Mouse (Mus musculus): Measurements from ENCODE around the gene Tnfsf11. TPM values are rescaled to one million over a fixed set of nuclear protein-coding genes. Genes with fewer than 3 reads are reported as not detected.
A peak's percentile ranks its signal among the peaks of the same experiment; 100 is the strongest.

Tnfsf11 gene
- 0.13 and 0.33 TPM in 2 replicates for polyA plus RNA-seq (2016; fragmentation: Nextera tagmentation; extraction: Ambion mirVana)

- Histone ChIP-seq H3K36me3 (no peaks in the 10 kb centered on the region), H3K4me2 (replicated peaks) (peak within 1 kb of the TSS; percentile 70), H3K9ac (replicated peaks) (peak within 1 kb of the TSS; percentile 33; the same call in 1 of the 2 replicates), H3K9me3 (no peaks in the 10 kb centered on the region), H3K4me1 (peaks cover 7% of the 10 kb centered on the region), H3K27me3 (peaks cover 41% of the 10 kb centered on the region), H3K4me3 (peak within 1 kb of the TSS; percentile 43), H3K27ac (replicated peaks) (no peak within 1 kb of the TSS)
- 2% methylated on average over 43 of the region's 51 CpGs for WGBS
- peak; percentile 63 for ATAC-seq (ENCODE audit: low FRiP score, low read depth)
Observed at GRCm38 (mm10) chr14:78307286-78308237, at the start of gene Tnfsf11. Tnfsf11 (minus strand) TSS chr14:78308043.

- H3K4me2 ChIP-seq (replicated peaks) = no peak overlapping the region
- no peak for ATAC-seq (ENCODE audit: low FRiP score, low read depth)
- H3K9me3 ChIP-seq = no peaks in the 10 kb centered on the region
- no peak overlapping the region for H3K4me3 ChIP-seq
- H3K36me3 ChIP-seq = no peaks in the 10 kb centered on the region
- WGBS = 70% methylated on average over 8 of the region's 8 CpGs
- no peaks in the 10 kb centered on the region for H3K4me1 ChIP-seq
- H3K27me3 ChIP-seq = no peaks in the 10 kb centered on the region
- H3K27ac ChIP-seq (replicated peaks) = no peak overlapping the region
- H3K9ac ChIP-seq (replicated peaks) = no peak overlapping the region
Observed at GRCm38 (mm10) chr14:78356764-78357163, 48.9 kb upstream of the Tnfsf11 start.

DNA sequence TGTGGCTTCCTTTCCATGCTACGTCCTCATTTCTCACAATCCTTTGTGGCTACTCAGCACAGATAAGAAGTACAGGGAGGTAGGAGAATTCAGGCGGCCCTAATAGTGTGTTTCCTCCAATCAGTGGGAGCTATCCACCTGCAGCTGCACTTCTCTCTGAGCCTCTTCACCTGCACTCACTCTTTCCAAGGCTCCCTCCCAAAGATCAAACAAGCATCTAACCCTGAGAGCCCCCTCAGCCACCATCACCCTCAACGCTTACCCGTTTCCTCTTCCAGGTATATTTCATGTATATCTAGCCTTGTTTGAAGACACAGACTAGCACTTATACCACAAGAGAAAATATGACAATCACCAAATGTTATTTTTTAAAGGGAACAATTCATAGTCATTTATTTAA, 47.5 kb upstream of the Tnfsf11 start:
- H3K4me1 ChIP-seq = no peaks in the 10 kb centered on the region
- H3K4me3 ChIP-seq = no peak overlapping the region
- no peak overlapping the region for H3K27ac ChIP-seq (replicated peaks)
- no peaks in the 10 kb centered on the region for H3K36me3 ChIP-seq
- no peak overlapping the region for H3K9ac ChIP-seq (replicated peaks)
- no peaks in the 10 kb centered on the region for H3K9me3 ChIP-seq
- H3K27me3 ChIP-seq = no peaks in the 10 kb centered on the region
- WGBS = 83% methylated on average over 4 of the region's 4 CpGs
- ATAC-seq (ENCODE audit: low FRiP score, low read depth) = no peak
- no peak overlapping the region for H3K4me2 ChIP-seq (replicated peaks)

DNA sequence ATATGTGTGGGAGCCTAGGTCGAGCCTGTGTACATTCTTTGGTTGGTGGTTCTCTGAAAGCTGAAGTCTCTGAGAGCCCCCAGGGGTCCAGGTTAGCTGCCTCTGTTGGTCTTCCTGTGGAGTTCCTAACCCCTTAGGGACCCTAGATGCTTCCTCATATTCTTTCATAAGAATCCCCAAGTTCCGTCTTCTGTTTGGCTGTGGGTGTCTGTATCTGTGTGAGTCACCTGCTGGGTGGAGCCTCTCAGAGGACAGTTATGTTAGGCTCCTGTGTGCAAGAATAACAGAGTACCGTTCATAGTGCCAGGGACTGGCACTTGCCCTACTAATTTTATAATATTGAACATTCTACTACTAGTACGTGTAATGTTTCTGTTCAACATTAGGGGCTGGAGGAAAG, 45.0 kb upstream of the Tnfsf11 start:
- no peak overlapping the region for H3K4me3 ChIP-seq
- H3K9ac ChIP-seq (replicated peaks) = no peak overlapping the region
- no peak for ATAC-seq (ENCODE audit: low FRiP score, low read depth)
- no peaks in the 10 kb centered on the region for H3K36me3 ChIP-seq
- H3K4me2 ChIP-seq (replicated peaks) = no peak overlapping the region
- no peaks in the 10 kb centered on the region for H3K27me3 ChIP-seq
- no peaks in the 10 kb centered on the region for H3K4me1 ChIP-seq
- no peaks in the 10 kb centered on the region for H3K9me3 ChIP-seq
- no peak overlapping the region for H3K27ac ChIP-seq (replicated peaks)
- 86% methylated on average over 4 of the region's 4 CpGs for WGBS

DNA sequence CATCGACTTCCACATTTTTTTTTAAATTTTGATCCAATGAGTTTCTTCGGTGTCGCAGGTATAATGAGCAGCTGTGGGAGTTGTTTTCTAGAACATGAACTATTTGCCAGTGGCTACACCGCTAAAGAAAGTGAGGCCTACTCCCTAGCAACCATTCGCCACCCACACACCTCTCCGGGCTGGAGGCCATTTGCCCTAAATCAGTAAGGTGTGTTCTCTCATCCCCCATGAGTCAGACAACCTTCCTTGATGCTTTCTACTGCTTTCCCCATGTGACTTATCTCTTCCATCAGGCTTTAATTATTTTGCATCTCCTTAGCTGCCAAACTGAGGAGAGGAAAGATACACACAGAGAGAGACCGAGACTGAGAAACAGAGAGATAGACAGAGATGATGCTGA, 43.7 kb upstream of the Tnfsf11 start:
- 91% methylated on average over 7 of the region's 7 CpGs for WGBS

DNA sequence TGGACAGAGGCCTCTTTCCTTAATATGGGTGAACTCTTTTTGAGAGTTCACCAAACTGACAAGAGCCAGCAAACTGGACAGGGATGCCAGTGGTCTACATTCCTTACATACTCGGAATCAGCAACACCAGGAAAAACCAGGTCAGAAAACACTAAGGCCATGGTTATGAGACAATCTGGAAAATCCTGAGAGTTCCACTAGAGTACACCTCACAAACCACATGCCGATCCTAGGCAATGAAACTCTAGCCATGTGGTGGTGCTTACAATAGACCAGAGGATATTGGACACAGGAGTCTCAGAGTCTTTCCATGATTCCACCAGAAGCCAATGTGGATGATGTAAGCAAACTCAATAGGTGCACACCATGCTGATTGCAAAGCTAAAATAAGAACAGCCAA, 39.9 kb upstream of the Tnfsf11 start:
- no peak overlapping the region for H3K4me3 ChIP-seq
- H3K36me3 ChIP-seq = no peaks in the 10 kb centered on the region
- no peaks in the 10 kb centered on the region for H3K4me1 ChIP-seq
- H3K9ac ChIP-seq (replicated peaks) = no peak overlapping the region
- no peaks in the 10 kb centered on the region for H3K27me3 ChIP-seq
- ATAC-seq (ENCODE audit: low FRiP score, low read depth) = no peak
- 85% methylated on average over 2 of the region's 2 CpGs for WGBS
- H3K27ac ChIP-seq (replicated peaks) = no peak overlapping the region
- no peaks in the 10 kb centered on the region for H3K9me3 ChIP-seq
- H3K4me2 ChIP-seq (replicated peaks) = no peak overlapping the region

More for the DNA sequence above, 43.7 kb upstream of the Tnfsf11 start:
- Histone ChIP-seq H3K27ac (replicated peaks) (no peak overlapping the region), H3K9ac (replicated peaks) (no peak overlapping the region), H3K4me3 (no peak overlapping the region), H3K4me2 (replicated peaks) (no peak overlapping the region), H3K9me3 (no peaks in the 10 kb centered on the region), H3K36me3 (no peaks in the 10 kb centered on the region), H3K4me1 (no peaks in the 10 kb centered on the region), H3K27me3 (no peaks in the 10 kb centered on the region)
- no peak for ATAC-seq (ENCODE audit: low FRiP score, low read depth)

DNA sequence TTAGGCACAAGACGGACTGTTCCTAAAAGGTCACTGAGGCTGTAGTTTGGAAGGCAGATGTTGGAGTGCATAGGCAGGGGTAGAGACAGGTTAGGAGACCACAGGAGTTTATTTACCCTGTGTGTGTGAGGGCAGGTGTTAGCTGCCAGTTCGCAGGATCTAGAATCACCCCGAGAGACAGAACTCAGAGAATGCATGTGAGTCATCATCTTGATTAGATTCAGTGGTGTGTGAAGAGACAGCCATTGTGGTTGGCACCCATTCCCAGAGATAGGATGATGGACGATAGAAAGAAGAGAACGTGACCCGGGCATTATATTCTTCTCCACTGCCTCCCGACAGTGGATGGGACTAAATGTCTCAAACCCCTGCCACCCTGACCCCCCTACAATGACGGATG, 35.2 kb upstream of the Tnfsf11 start:
- ATAC-seq (ENCODE audit: low FRiP score, low read depth) = no peak
- Histone ChIP-seq H3K36me3 (no peaks in the 10 kb centered on the region), H3K4me2 (replicated peaks) (no peak overlapping the region), H3K9ac (replicated peaks) (no peak overlapping the region), H3K4me1 (no peaks in the 10 kb centered on the region), H3K27ac (replicated peaks) (no peak overlapping the region), H3K4me3 (no peak overlapping the region), H3K27me3 (no peaks in the 10 kb centered on the region), H3K9me3 (no peaks in the 10 kb centered on the region)
- WGBS = 82% methylated on average over 8 of the region's 8 CpGs

DNA sequence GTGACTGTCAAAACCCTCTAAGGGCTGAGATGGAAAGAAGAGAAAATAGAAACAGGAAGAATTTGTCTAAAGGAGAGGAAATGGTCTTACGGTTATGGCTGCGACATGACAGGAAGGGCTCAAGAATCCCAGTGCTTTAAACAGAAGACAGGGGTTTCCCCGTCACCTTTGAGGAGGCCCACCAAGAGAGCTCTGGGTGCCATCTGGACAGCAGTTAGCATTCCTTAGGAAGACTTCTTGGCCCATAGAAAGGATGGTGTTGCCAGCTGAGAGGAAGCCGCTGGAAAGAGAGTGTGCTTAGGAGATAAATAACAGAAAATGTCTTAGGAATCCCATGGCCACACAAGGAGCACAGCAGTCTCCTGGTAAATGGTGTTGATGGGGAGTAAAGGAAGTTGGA, 34.3 kb upstream of the Tnfsf11 start:
- H3K4me3 ChIP-seq = no peak overlapping the region
- H3K9me3 ChIP-seq = no peaks in the 10 kb centered on the region
- H3K27me3 ChIP-seq = no peaks in the 10 kb centered on the region
- H3K4me2 ChIP-seq (replicated peaks) = no peak overlapping the region
- 87% methylated on average over 4 of the region's 4 CpGs for WGBS
- ATAC-seq (ENCODE audit: low FRiP score, low read depth) = no peak
- no peak overlapping the region for H3K9ac ChIP-seq (replicated peaks)
- no peaks in the 10 kb centered on the region for H3K4me1 ChIP-seq
- H3K27ac ChIP-seq (replicated peaks) = no peak overlapping the region
- no peaks in the 10 kb centered on the region for H3K36me3 ChIP-seq

DNA sequence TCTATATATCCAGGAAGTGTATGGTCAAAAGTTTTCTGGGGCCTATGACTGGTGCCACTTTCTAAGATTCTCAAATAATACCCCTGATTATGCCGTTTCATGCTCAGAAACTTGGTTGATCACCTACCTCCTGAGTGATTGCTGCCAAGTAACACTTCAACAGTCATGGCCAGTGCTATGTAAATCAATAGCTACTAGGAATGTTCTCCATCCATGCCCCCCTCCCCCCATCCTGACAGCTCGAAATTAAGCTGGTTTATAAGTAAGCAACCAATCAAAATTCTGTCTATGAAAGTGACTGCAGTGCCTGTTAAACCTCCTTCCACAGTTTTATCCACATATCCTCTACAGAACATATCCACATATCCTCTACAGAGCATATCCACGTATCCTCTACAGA, 25.5 kb upstream of the Tnfsf11 start:
- 86% methylated on average over 3 of the region's 3 CpGs for WGBS
- Histone ChIP-seq H3K4me2 (replicated peaks) (no peak overlapping the region), H3K4me3 (no peak overlapping the region), H3K9ac (replicated peaks) (no peak overlapping the region), H3K27me3 (no peaks in the 10 kb centered on the region), H3K9me3 (no peaks in the 10 kb centered on the region), H3K36me3 (no peaks in the 10 kb centered on the region), H3K4me1 (no peaks in the 10 kb centered on the region), H3K27ac (replicated peaks) (no peak overlapping the region)
- ATAC-seq (ENCODE audit: low FRiP score, low read depth) = no peak

GRCm38 (mm10) chr14:78331368-78331767, 23.5 kb upstream of the Tnfsf11 start:
- no peaks in the 10 kb centered on the region for H3K4me1 ChIP-seq
- no peak for ATAC-seq (ENCODE audit: low FRiP score, low read depth)
- no peaks in the 10 kb centered on the region for H3K27me3 ChIP-seq
- H3K36me3 ChIP-seq = no peaks in the 10 kb centered on the region
- H3K4me3 ChIP-seq = no peak overlapping the region
- H3K9me3 ChIP-seq = no peaks in the 10 kb centered on the region
- WGBS = 81% methylated on average over 7 of the region's 7 CpGs
- H3K4me2 ChIP-seq (replicated peaks) = no peak overlapping the region
- no peak overlapping the region for H3K9ac ChIP-seq (replicated peaks)
- no peak overlapping the region for H3K27ac ChIP-seq (replicated peaks)

GRCm38 (mm10) chr14:78330576-78331300, 22.9 kb upstream of the Tnfsf11 start:
- H3K4me1 ChIP-seq = no peaks in the 10 kb centered on the region
- WGBS = 61% methylated on average over 11 of the region's 11 CpGs
- no peak overlapping the region for H3K27ac ChIP-seq (replicated peaks)
- H3K27me3 ChIP-seq = no peaks in the 10 kb centered on the region
- H3K9ac ChIP-seq (replicated peaks) = no peak overlapping the region
- no peaks in the 10 kb centered on the region for H3K9me3 ChIP-seq
- ATAC-seq (ENCODE audit: low FRiP score, low read depth) = no peak
- H3K4me3 ChIP-seq = no peak overlapping the region
- H3K4me2 ChIP-seq (replicated peaks) = no peak overlapping the region
- H3K36me3 ChIP-seq = no peaks in the 10 kb centered on the region

DNA sequence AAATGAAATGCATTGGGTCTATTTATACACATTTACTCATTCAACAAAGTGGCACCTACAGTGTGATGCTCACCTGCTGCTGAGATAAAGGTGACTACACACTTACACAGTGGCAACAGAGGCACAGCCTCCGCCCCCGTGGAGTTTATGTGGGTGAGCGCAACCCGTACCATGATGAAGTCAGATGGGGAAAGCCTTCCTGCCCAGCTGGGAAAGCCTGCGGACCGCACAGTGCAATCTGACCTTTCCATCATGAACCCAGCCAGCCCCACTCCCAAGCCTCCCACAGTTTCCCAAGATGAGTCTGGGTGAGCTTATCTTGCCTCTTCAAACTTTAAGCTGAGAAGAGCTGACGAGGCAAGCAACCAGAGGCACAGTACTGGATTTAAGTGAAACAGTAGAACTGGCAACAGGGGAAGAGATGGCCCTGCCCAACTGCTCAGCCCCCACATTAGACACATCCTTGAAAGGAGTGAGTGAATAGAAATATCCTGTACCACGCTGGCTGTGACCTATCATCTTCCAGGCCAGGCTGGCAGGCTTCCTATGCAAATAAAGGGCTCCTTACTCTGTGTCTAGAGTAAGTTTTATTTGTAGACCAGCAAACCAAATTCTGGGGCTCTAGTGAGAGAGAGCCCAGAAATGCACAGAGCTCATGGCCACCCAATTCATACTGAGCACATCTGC, 22.1 kb upstream of the Tnfsf11 start:
- H3K27ac ChIP-seq (replicated peaks) = no peak overlapping the region
- WGBS = 74% methylated on average over 8 of the region's 8 CpGs
- no peak for ATAC-seq (ENCODE audit: low FRiP score, low read depth)

More for the DNA sequence above, 22.1 kb upstream of the Tnfsf11 start:
- Histone ChIP-seq H3K4me3 (no peak overlapping the region), H3K4me1 (no peaks in the 10 kb centered on the region), H3K9me3 (no peaks in the 10 kb centered on the region), H3K9ac (replicated peaks) (no peak overlapping the region), H3K4me2 (replicated peaks) (no peak overlapping the region), H3K27me3 (no peaks in the 10 kb centered on the region), H3K36me3 (no peaks in the 10 kb centered on the region)
